Comparison of ENCODE assay signal across 11 mouse cellular contexts in the genomic region with DNA sequence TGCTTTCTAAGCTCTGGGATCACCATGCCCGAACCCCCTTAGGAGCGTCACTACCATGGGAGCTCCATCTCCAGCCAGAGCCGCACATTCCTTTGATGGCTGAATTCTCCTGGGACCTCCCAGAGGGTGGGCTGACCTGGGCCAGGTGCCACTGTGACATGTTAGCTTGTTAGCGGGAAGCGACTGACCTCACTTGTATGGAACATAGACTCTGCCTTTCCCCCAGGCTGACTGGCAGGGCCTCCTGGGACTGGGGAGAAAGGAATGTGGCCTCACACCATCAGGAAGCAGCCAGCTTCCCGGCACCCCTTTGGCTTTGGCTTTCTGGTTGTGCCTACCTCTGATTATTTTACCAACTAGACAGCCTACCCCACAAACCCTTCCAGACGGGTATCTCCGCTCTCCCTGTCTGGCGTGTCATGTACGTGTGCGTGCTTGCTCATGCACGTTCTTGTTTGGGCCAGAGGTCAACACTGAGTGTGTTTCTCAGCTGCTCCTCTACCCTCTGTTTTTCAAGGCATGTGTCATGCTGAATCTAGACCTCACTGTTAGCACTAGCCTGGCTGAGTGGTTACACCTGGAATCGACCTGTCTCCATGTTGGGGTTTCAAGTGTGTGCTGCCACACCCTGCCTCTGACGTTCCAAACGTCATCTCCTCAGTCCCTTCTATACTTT.
A peak's percentile ranks its signal among the peaks of the same experiment; 100 is the strongest.
DNase-seq lines count a peak whose midpoint lies in the region; ATAC-seq lines count a peak whose summit lies in the region.
"Had no signal": no experiment of that assay in that cellular context is flagged by ENCODE, and none has a peak within 500 bp of the region (broad histone marks: within the 10 kb centered on the region; RNA-seq: fewer than 3 reads in every experiment).

No protein-coding gene starts in this region.

- H3K9ac ChIP-seq in intestine, embryonic 14.5 days (ENCODE audit: low read length) = no peak overlapping the region
- no peak overlapping the region for H3K9ac ChIP-seq in limb, embryonic 12.5 days (replicated peaks)
- H3K9ac ChIP-seq: neural tube, embryonic 12.5 days had no signal

- no peak overlapping the region for H3K4me3 ChIP-seq in intestine, embryonic 14.5 days (ENCODE audit: low read depth, low read length)
- no peak overlapping the region for H3K4me3 ChIP-seq in limb, embryonic 12.5 days (replicated peaks)
- H3K4me3 ChIP-seq: neural tube, embryonic 12.5 days had no signal

- no peak overlapping the region for H3K4me2 ChIP-seq in intestine, embryonic 14.5 days (ENCODE audit: low read length)
- H3K4me2 ChIP-seq in limb, embryonic 12.5 days = no peak overlapping the region
- H3K4me2 ChIP-seq: neural tube, embryonic 12.5 days had no signal

- peak overlapping the region; percentile 90 for H3K27ac ChIP-seq in intestine, embryonic 14.5 days (ENCODE audit: low read depth)
- H3K27ac ChIP-seq in limb, embryonic 12.5 days = peak overlapping the region; percentile 94
- H3K27ac ChIP-seq: neural tube, embryonic 12.5 days had no signal

- WGBS in intestine, embryonic 14.5 days = 53% methylated on average over 15 of the region's 15 CpGs
- 67% methylated on average over 15 of the region's 15 CpGs for WGBS in limb, embryonic 12.5 days

- no peaks in the 10 kb centered on the region for H3K27me3 ChIP-seq in intestine, embryonic 14.5 days (replicated peaks; ENCODE audit: control insufficient read depth, insufficient read depth, low read length)
- H3K27me3 ChIP-seq in limb, embryonic 12.5 days = no peaks in the 10 kb centered on the region
- H3K27me3 ChIP-seq: neural tube, embryonic 12.5 days had no signal

- peaks cover 24% of the 10 kb centered on the region for H3K36me3 ChIP-seq in intestine, embryonic 14.5 days (ENCODE audit: control insufficient read depth, insufficient read depth, low read length)
- H3K36me3 ChIP-seq in limb, embryonic 12.5 days = peaks cover 48% of the 10 kb centered on the region

- intact Hi-C loops in left cerebral cortex, postnatal 25 days (cut with DNase I) = no loop called here

- peaks cover 48% of the 10 kb centered on the region for H3K4me1 ChIP-seq in intestine, embryonic 14.5 days (replicated peaks; ENCODE audit: control insufficient read depth, insufficient read depth, low read length)
- peaks cover 61% of the 10 kb centered on the region for H3K4me1 ChIP-seq in limb, embryonic 12.5 days (replicated peaks)

- DNase-seq in adrenal gland, postnatal 14 days = peak; percentile 61
- no peak for DNase-seq in adrenal gland, adult 8-10 months
- DNase-seq in 3T3-L1 (ENCODE audit: low read depth, low spot score) = peak; percentile 54
- no peak for DNase-seq in intestine, embryonic 14.5 days (ENCODE audit: low spot score)
- DNase-seq in left cerebral cortex, postnatal 25 days (ENCODE audit: low spot score in 2 of 2) = no peak
- DNase-seq in spleen, postnatal 10 days (ENCODE audit: low spot score in 2 of 2) = no peak
- no peak for DNase-seq in layer of hippocampus, postnatal 36 days
- DNase-seq: cerebellum, adult 9-11 months; gastrocnemius, postnatal 14 days had no signal

- ATAC-seq in intestine, embryonic 14.5 days (replicated peaks; ENCODE audit: low FRiP score, low TSS enrichment, low read depth) = no peak
- no peak for ATAC-seq in limb, embryonic 12.5 days (ENCODE audit: insufficient number of reproducible peaks, insufficient read depth, low FRiP score, low TSS enrichment, low read depth)

- no peaks in the 10 kb centered on the region for H3K9me3 ChIP-seq in intestine, embryonic 14.5 days (ENCODE audit: control insufficient read depth, low read length)
- H3K9me3 ChIP-seq in limb, embryonic 12.5 days = peaks cover 3% of the 10 kb centered on the region; the same call in 1 of the 2 replicates
- H3K9me3 ChIP-seq: neural tube, embryonic 12.5 days had no signal

Comparison
In these comparisons a context has a peak if more than half of its experiments do, and no peak if none do; other contexts are left out.
1. DNase-seq: peak in adrenal gland, postnatal 14 days (single experiment) and 3T3-L1 (single experiment); none in adrenal gland, adult 8-10 months (single experiment), intestine, embryonic 14.5 days (single experiment), left cerebral cortex, postnatal 25 days (0 of 2), spleen, postnatal 10 days (0 of 2) and layer of hippocampus, postnatal 36 days (0 of 2).